Mouse (Mus musculus): ENCODE data around the gene Ctnnal1.

- TF ChIP-seq GABPA (IDR thresholded peaks at IDR 0.05; ENCODE audit: insufficient replicate concordance, low read depth, low read length) (no peak), E2F4 (IDR thresholded peaks at IDR 0.05; ENCODE audit: insufficient replicate concordance, low read depth, low read length) (no peak), POLR2A (IDR thresholded peaks at IDR 0.05; ENCODE audit: low read depth, low read length) (no peak), HCFC1 (IDR thresholded peaks at IDR 0.05; ENCODE audit: low read depth, low read length) (no peak), ZC3H11A (IDR thresholded peaks at IDR 0.05; ENCODE audit: low read depth, low read length) (no peak), CTCF (conservative IDR thresholded peaks at IDR 0.05 in 1 of 2, IDR thresholded peaks at IDR 0.05 in 1 of 2; ENCODE audit: low read depth in 2 of 2, low read length in 2 of 2) (no peak)
These were observed 6.3 kb downstream of the Ctnnal1 start for GRCm38 (mm10) chr4:56858733-56859132.
